Mouse (Mus musculus) ES-Bruce4 (cell line): ENCODE data around the gene Arhgef17.

Experiments
- EP300 ChIP-seq: IDR thresholded peaks from 2 replicates; pipeline ENCODE4 v1.6.1; 2011; ENCODE audit warnings: low read depth, low read length; ENCODE audit not compliant: insufficient read depth
- POLR2A ChIP-seq: IDR thresholded peaks from one replicate; pipeline ENCODE4 v1.8.1; 2011; ENCODE audit warnings: low read length; ENCODE audit not compliant: insufficient read depth

DNA sequence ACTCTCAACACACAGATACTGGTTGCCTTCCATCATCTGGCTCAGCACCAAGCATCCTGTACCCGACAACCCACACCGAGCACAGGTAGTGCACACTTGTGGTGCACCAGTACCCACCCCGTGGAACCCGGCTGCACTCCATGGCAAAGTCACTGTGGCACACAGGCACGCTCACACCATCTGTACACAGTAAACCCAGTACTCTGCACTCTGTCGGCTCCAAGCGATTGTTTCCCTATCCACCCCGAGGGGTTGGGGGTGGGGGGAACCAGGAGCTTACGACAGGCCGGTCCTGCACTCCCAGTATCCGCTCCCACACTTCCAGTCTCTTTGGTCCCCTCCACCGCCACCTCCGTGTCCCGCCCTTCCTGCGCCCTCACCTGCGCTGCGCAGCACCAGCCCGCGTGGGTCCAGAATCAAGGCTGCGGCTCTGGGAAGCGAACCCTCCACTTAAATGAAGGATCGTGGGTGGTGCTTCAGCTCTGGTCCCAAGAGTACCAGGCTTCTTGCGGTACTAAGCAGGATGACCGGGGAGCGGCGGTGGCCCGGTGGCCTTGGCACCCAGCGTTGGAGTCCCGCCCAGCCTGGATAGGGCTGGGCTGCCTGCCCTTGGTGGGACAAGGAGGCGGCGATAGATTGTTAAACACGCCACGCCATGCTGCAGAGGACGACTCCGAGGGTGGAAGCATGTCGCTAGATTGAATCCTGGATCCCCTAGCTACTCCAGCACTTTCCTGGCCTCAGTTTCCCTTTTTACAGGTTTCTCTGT lies 42.4 kb upstream of the Arhgef17 start, which contains the start of gene P2ry6:
- TF ChIP-seq POLR2A (no peak), EP300 (no peak)
